Mouse (Mus musculus) heart, adult 2 months (tissue): ENCODE measurements around the gene Aqp11.

Experiments
- CTCF ChIP-seq: fragments of 200-600 bp; IDR thresholded peaks from 2 replicates; pipeline ENCODE4 v1.8.1; 2022; ENCODE audit warnings: antibody characterized with exemption, mild to moderate bottlenecking, moderate library complexity
- POLR2A ChIP-seq: fragments of 200-500 bp; IDR thresholded peaks from 2 replicates; pipeline ENCODE4 v1.6.1; 2011; ENCODE audit warnings: mild to moderate bottlenecking, low read depth, low read length, control low read depth; ENCODE audit not compliant: insufficient read depth

DNA sequence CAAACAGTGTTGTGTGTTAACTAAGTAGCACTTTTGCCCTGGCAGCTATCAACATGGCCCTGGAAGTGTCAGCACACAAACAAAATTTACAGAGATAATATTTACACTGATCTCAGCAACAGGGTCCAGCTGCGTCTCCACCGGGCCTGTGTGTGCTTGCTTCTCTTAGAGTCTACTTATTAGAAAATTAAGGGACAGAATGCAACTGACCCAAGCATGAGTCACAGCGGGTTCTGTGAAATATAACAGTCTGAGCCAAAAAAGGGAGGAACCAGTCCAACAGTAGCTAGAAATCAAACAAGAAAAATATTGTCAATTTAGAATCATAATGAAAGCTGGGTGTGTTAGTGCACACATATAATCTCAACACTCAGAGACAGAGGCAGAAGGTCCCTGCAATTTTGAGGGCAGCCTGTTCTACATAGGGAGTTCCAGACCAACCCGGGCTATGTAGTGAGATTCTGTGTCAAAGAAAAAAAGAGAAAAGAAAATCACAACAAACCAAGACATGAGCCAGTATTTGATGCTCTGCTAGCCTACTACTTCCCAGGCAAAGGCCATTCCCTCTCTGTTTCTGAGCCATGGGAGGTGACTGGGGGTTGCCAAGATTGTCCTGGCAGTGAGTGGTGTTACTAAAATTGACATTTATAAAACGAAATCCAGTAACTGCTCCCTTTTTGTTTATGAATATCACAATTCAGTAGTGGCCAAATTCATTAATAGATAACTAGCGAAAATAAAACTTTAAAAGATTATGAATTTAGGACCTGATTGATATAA, 32.9 kb upstream of the Aqp11 start:
- no peak for TF ChIP-seq CTCF
- no peak for TF ChIP-seq POLR2A
